Mouse (Mus musculus) CH12.LX (cell line): Measurements from ENCODE around the gene Mink1. TPM values are rescaled to one million over a fixed set of nuclear protein-coding genes. Genes with fewer than 3 reads are reported as not detected.

ENCODE experiments used
- DNase-seq: peaks from one replicate; pipeline ENCODE4 v3.0.0-alpha.2; 2013; ENCODE audit errors: extremely low read depth
- H3K27ac ChIP-seq: 2 replicates; pipeline ENCODE4 v1.5.1; 2012; ENCODE audit warnings: low read depth, mild to moderate bottlenecking, control low read depth, moderate library complexity; ENCODE audit not compliant: insufficient read depth
- H3K27me3 ChIP-seq: replicated peaks from 2 replicates; pipeline ENCODE3; 2012; ENCODE audit warnings: inconsistent platforms
- H3K36me3 ChIP-seq, 2 experiments: replicated peaks in 1 of 2; 2 replicates each; pipeline versions ENCODE3 to v1.6.1; 2012; ENCODE audit warnings: inconsistent platforms in 1 of 2, low read length in 1 of 2, mild to moderate bottlenecking in 1 of 2, mixed read lengths in 1 of 2, moderate library complexity in 1 of 2; ENCODE audit not compliant: control insufficient read depth in 1 of 2, insufficient read depth in 1 of 2
- H3K4me1 ChIP-seq, 2 experiments: 2 replicates each; pipeline ENCODE4 v1.6.1; 2012; ENCODE audit warnings: inconsistent platforms in 1 of 2, moderate library complexity in 1 of 2; ENCODE audit not compliant: insufficient read depth in 2 of 2, control insufficient read depth in 1 of 2
- H3K4me2 ChIP-seq: 2 replicates; pipeline ENCODE4 v1.6.1; 2012; ENCODE audit warnings: low read depth, mild to moderate bottlenecking, control low read depth; ENCODE audit not compliant: poor library complexity, insufficient read depth, severe bottlenecking
- H3K4me3 ChIP-seq, 3 experiments: fragments of 150-350 bp in 1 of 3; sonication (generic) in 1 of 3; replicated peaks in 1 of 3; 2 replicates each; pipeline versions ENCODE3 to v1.5.1; 2011 to 2012; ENCODE audit warnings: low read depth in 2 of 3, low read length in 2 of 3, mild to moderate bottlenecking in 2 of 3, moderate library complexity in 2 of 3, control low read depth in 1 of 3, improper control_type of control experiment in 1 of 3, inconsistent platforms in 1 of 3, mixed read lengths in 1 of 3; ENCODE audit not compliant: poor library complexity in 1 of 3
- H3K79me2 ChIP-seq: replicated peaks from 2 replicates; pipeline ENCODE4 v1.6.1; 2012; ENCODE audit warnings: mild to moderate bottlenecking, moderate library complexity; ENCODE audit not compliant: control insufficient read depth, poor library complexity, insufficient read depth, severe bottlenecking; ENCODE audit errors: extremely low read depth
- H3K9ac ChIP-seq: 2 replicates; pipeline ENCODE4 v1.6.1; 2012; ENCODE audit warnings: low read depth, mild to moderate bottlenecking, control low read depth, moderate library complexity; ENCODE audit not compliant: insufficient read depth
- H3K9me3 ChIP-seq: replicated peaks from 2 replicates; pipeline ENCODE3; 2012; ENCODE audit warnings: low read length, inconsistent platforms, mixed read lengths
- BHLHE40 ChIP-seq: IDR thresholded peaks from 2 replicates; pipeline ENCODE4 v1.6.1; 2011; ENCODE audit warnings: mild to moderate bottlenecking, low read depth, low read length, improper control_type of control experiment
- CTCF ChIP-seq, 2 experiments: IDR thresholded peaks in 1 of 2; conservative IDR thresholded peaks in 1 of 2; 2 replicates each; pipeline ENCODE4 v1.5.1; 2011 to 2012; ENCODE audit warnings: low read depth in 2 of 2, low read length in 2 of 2, improper control_type of control experiment in 1 of 2, inconsistent platforms in 1 of 2, mild to moderate bottlenecking in 1 of 2, moderate library complexity in 1 of 2
- E2F4 ChIP-seq: IDR thresholded peaks from 2 replicates; pipeline ENCODE4 v1.6.1; 2011; ENCODE audit warnings: low read depth, low read length, improper control_type of control experiment; ENCODE audit not compliant: insufficient replicate concordance
- ELF1 ChIP-seq: IDR thresholded peaks from 2 replicates; pipeline ENCODE4 v1.6.1; 2014; ENCODE audit warnings: low read depth, mild to moderate bottlenecking, inconsistent platforms, low read length, improper control_type of control experiment
- JUN ChIP-seq: IDR thresholded peaks from 2 replicates; pipeline ENCODE4 v1.6.1; 2011; ENCODE audit warnings: low read depth, mild to moderate bottlenecking, low read length, improper control_type of control experiment, moderate library complexity; ENCODE audit not compliant: insufficient read depth
- JUND ChIP-seq: conservative IDR thresholded peaks from 2 replicates; pipeline ENCODE4 v1.6.1; 2011; ENCODE audit warnings: low read depth, low read length, improper control_type of control experiment
- NRF1 ChIP-seq: IDR thresholded peaks from 2 replicates; pipeline ENCODE4 v1.6.1; 2014; ENCODE audit warnings: low read depth, mild to moderate bottlenecking, inconsistent platforms, low read length, improper control_type of control experiment, moderate library complexity
- PAX5 ChIP-seq: IDR thresholded peaks from 2 replicates; pipeline ENCODE4 v1.6.1; 2012; ENCODE audit warnings: low read length, inconsistent platforms, mixed read lengths
- POLR2A ChIP-seq: IDR thresholded peaks from 2 replicates; pipeline ENCODE4 v1.6.1; 2011; ENCODE audit warnings: low read depth, mild to moderate bottlenecking, improper control_type of control experiment, low read length
- RCOR1 ChIP-seq: conservative IDR thresholded peaks from 2 replicates; pipeline ENCODE4 v1.6.1; 2012; ENCODE audit warnings: low read depth, mild to moderate bottlenecking, inconsistent platforms, low read length, improper control_type of control experiment
- SMC3 ChIP-seq: IDR thresholded peaks from 2 replicates; pipeline ENCODE4 v1.6.1; 2011; ENCODE audit warnings: low read depth, low read length, improper control_type of control experiment
- USF1 ChIP-seq: IDR thresholded peaks from 2 replicates; pipeline ENCODE4 v1.6.1; 2014; ENCODE audit warnings: low read depth, mild to moderate bottlenecking, inconsistent platforms, low read length, improper control_type of control experiment
- ZC3H11A ChIP-seq: IDR thresholded peaks from 2 replicates; pipeline ENCODE4 v1.6.1; 2012; ENCODE audit warnings: low read depth, mild to moderate bottlenecking, inconsistent platforms, low read length, improper control_type of control experiment
- dilution Hi-C: fragments of 300-500 bp; cut with MboI; formaldehyde crosslinking; loops from 2 replicates; pipeline ENCODE4 v1.14.3; 2020; ENCODE audit warnings: low sequenced_read_pairs; ENCODE audit not compliant: extremely low pct_unique_long_range_greater_than_20kb, extremely low pct_ligation_motif_present
- in situ Hi-C: fragments of 300-500 bp; cut with MboI; formaldehyde crosslinking; loops from 3 replicates; pipeline ENCODE4 v1.14.3; 2019; ENCODE audit warnings: low sequenced_read_pairs, low pct_ligation_motif_present, low pct_unique_long_range_greater_than_20kb, mixed read lengths
- polyA plus RNA-seq: library from polyadenylated mRNA; unstranded; fragments of >175 nt; gene quantifications from 2 replicates; pipeline ENCODE4 v1.2.1, GENCODE M21; 2012; ENCODE audit warnings: low read depth; ENCODE audit not compliant: insufficient read length
- total RNA-seq, 2 experiments: library from RNA; depleted of rRNA; stranded (reverse); fragments of 300-350 nt in 1 of 2; fragments of >200 nt in 1 of 2; gene quantifications; 2 replicates each; pipeline ENCODE4 v1.2.3; 2012 to 2014

Mink1 gene
- total and polyA plus RNA-seq, 3 experiments = 15.0 to 79.8 (median 31.2) TPM

DNA sequence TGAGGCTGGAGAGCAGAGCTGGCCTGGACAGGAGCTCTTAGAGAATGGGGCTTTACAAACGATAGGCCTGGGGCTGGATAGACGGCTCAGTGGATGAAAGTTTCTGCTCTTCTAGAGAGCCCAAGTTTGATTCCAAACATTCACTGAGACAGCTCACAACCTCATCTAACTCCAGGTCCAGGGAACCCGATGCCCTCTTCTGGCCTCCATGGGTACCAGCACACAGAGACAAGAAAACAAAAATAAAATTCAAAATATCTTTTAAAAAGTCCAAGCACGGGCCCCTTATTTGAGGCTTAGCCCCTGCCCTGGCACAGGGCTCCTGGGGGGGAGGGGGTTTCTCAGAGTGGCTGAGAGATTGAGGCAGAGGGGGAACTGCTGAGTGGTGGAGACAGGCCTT lies 48.1 kb downstream of the Mink1 start:
- Histone ChIP-seq H3K4me1 (peaks cover 0 to 20% of the 10 kb centered on the region in 2 experiments; a peak in 2 of 4 replicates), H3K4me2 (no peak overlapping the region), H3K4me3 (no peak overlapping the region), H3K36me3 (peaks cover 67 to 93% of the 10 kb centered on the region in 2 experiments), H3K9me3 (no peaks in the 10 kb centered on the region), H3K27me3 (no peaks in the 10 kb centered on the region), H3K27ac (no peak overlapping the region), H3K9ac (no peak overlapping the region), H3K79me2 (no peaks in the 10 kb centered on the region)
- DNase-seq = no peak
- TF ChIP-seq CTCF (conservative IDR thresholded peaks at IDR 0.05 in 1 of 2, IDR thresholded peaks at IDR 0.05 in 1 of 2; ENCODE audit: low read depth in 2 of 2, low read length in 2 of 2) (peak in 1 of 2 experiments; percentile 49; a peak in 2 of 4 replicates), ZC3H11A (no peak), SMC3 (peak; percentile 30)
- dilution Hi-C loops (no loop called here), in situ Hi-C loops (loop anchor here (25.0 kb wide), 1 partner anchor 373 kb away; the partner anchor contains the start of genes 0610010K14Rik, Bcl6b, Gm21988 and Rnasek)

DNA sequence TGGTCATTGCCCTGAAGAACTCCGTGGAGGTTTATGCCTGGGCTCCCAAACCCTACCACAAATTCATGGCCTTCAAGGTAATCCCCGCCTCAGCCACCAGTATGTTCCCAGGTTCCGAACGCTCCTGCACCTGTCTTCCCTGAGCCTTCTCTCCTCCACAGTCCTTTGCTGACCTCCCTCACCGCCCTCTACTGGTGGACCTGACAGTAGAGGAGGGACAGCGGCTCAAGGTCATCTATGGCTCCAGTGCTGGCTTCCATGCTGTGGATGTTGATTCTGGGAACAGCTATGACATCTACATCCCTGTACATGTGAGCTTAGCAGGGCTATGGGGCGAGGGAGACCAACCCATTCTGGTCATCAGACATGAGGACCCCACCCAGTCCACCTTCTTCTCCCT lies 49.8 kb downstream of the Mink1 start:
- H3K36me3 ChIP-seq = peaks cover 51 to 87% of the 10 kb centered on the region in 2 experiments

DNA sequence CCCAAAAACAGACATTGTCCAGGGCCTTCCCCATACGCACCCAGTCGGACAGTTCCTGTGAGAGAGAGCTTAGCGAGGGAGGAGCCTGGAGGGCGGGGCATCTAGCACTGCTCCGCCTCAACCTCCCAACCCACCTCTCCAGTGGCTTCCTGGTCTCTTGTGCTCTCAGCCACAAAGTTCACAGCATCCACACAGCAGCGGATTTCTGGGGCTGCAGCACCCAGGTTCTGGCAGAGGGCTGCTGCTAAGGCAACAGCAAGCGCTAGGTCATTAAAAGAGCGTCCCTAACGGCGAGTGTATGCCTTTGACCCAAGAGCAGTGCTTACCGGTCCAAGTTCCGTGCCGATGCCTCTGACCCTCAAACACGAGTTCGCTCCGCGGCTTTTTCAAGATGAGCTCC lies 52.4 kb downstream of the Mink1 start:
- peaks cover 0 to 20% of the 10 kb centered on the region in 2 experiments; a peak in 2 of 4 replicates for H3K4me1 ChIP-seq
- no peak overlapping the region for H3K27ac ChIP-seq
- dilution Hi-C loops = no loop called here
- no peak overlapping the region for H3K9ac ChIP-seq
- no peaks in the 10 kb centered on the region for H3K79me2 ChIP-seq
- H3K27me3 ChIP-seq = no peaks in the 10 kb centered on the region
- in situ Hi-C loops = loop anchor here (5.0 to 25.0 kb wide), 2 partner anchors 203 to 378 kb away; partner anchors contain the start of genes 0610010K14Rik, Bcl6b, Gm21988 and Pelp1
- peaks cover 25 to 62% of the 10 kb centered on the region in 2 experiments for H3K36me3 ChIP-seq
- H3K4me3 ChIP-seq = peak overlapping the region in 2 of 3 experiments; percentile 26 to 36
- H3K9me3 ChIP-seq = no peaks in the 10 kb centered on the region
- TF ChIP-seq NRF1 (no peak), JUN (no peak), E2F4 (no peak), POLR2A (peak; percentile 58), PAX5 (no peak), USF1 (no peak), BHLHE40 (no peak), ZC3H11A (no peak), ELF1 (peak; percentile 58; the same call in 1 of the 2 replicates), RCOR1 (no peak)
- TF ChIP-seq, all 38 proteins: peak for 2
- no peak overlapping the region for H3K4me2 ChIP-seq
- peak; percentile 46 for DNase-seq

More for the DNA sequence above, 49.8 kb downstream of the Mink1 start:
- Histone ChIP-seq H3K27me3 (no peaks in the 10 kb centered on the region), H3K27ac (no peak overlapping the region), H3K4me3 (no peak overlapping the region), H3K4me2 (no peak overlapping the region), H3K9me3 (no peaks in the 10 kb centered on the region), H3K79me2 (no peaks in the 10 kb centered on the region), H3K4me1 (peaks cover 0 to 20% of the 10 kb centered on the region in 2 experiments; a peak in 2 of 4 replicates), H3K9ac (no peak overlapping the region)
- DNase-seq = no peak
- dilution Hi-C loops = no loop called here
- TF ChIP-seq JUND (no peak), CTCF (conservative IDR thresholded peaks at IDR 0.05 in 1 of 2, IDR thresholded peaks at IDR 0.05 in 1 of 2; ENCODE audit: low read depth in 2 of 2, low read length in 2 of 2) (peak in 1 of 2 experiments; percentile 33; a peak in 2 of 4 replicates), SMC3 (peak; percentile 19; the same call in 1 of the 2 replicates)
- in situ Hi-C loops = loop anchor here (25.0 kb wide), 1 partner anchor 375 kb away; the partner anchor contains the start of genes 0610010K14Rik, Bcl6b, Gm21988 and Rnasek
